Mouse (Mus musculus): ENCODE measurements around the gene Eif4a3.
A peak's percentile ranks its signal among the peaks of the same experiment; 100 is the strongest.
"Not testable (repeated sequence)": the region's sequence is repeated elsewhere in the genome, so short reads cannot be mapped to it uniquely, and the experiment has no call there.

The Eif4a3 gene

DNA sequence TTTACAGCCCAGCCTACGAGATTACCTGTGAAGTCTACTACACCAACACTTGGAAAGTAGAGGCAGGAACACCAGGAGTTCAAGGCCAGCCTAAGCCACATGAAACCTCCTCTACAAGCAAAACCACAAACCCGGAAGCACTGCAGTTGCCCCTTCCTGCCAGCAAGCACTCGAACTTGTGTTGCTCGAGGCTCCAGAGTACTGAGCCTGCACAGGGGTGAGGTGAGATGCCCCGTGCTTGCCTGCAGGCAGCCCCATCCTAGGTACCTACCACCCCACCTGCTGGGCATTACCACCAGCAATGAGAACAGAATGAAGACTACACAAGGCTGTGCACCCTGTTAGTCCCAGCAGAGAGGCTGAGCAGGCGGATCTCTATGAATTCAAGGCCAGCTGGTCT, 1.9 kb downstream of the Eif4a3 start:
- no peak for DNase-seq

DNA sequence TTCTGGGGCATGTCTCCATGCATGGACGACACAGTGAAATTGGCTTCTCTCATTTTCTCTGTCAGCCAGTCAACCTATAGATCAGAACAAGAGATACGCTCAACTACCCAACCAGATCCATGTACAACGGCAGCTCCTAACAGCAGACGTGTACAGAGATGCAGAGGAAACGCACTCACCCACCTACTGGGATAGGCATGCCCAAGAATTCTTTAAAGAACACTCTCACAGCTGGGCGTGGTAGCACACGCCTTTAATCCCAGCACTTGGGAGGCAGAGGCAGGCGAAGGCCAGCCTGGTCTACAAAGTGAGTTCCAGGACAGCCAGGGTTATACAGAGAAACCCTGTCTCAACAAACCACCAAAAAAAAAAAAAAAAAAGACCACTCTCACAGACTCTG, 7.0 kb downstream of the Eif4a3 start:
- not testable (repeated sequence) for DNase-seq

GRCm38 (mm10) chr11:119287207-119287992, 12.5 kb downstream of the Eif4a3 start:
- DNase-seq: no peak

GRCm38 (mm10) chr11:119285791-119286527, 13.9 kb downstream of the Eif4a3 start:
- no peak for DNase-seq

GRCm38 (mm10) chr11:119281030-119281429, 18.9 kb downstream of the Eif4a3 start:
- DNase-seq: no peak

DNA sequence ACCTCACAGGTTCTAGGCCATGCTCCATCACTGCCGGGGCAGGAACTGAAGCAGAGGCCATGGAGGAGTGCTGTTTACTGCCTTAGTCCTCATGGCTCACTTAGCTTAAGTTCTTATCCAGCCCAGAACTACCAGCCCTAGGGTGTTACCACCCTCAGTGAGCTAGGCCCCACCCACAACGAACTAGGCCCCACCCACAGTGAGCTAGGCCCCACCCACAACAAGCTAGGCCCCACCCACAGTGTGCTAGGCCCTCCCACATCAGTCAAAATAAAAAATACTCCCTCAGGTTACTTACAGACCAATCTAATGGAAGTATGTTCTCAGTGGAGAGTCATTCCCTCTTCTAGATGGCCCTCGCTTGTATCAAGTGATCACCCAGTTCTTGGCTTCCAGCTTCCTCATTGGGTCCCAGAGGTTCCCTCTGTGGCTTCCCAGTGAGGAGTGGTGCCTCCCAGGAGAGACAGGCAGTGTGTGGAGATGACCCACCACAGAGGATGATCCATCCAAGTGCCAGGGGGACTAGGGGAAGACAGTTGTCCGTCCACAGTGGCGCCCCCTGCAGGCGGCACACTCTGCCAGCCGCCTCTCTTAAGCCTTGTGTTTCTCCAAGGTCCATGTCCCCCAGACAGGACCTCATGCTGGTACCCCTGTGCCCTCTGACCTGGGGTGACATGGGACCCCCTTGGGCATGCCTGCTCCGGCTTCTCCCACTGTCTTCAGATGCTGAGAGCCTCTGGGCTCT, 26.5 kb downstream of the Eif4a3 start:
- DNase-seq: no peak

- DNase-seq: not testable (repeated sequence)
Observed at GRCm38 (mm10) chr11:119272492-119272891, 27.4 kb downstream of the Eif4a3 start.

DNA sequence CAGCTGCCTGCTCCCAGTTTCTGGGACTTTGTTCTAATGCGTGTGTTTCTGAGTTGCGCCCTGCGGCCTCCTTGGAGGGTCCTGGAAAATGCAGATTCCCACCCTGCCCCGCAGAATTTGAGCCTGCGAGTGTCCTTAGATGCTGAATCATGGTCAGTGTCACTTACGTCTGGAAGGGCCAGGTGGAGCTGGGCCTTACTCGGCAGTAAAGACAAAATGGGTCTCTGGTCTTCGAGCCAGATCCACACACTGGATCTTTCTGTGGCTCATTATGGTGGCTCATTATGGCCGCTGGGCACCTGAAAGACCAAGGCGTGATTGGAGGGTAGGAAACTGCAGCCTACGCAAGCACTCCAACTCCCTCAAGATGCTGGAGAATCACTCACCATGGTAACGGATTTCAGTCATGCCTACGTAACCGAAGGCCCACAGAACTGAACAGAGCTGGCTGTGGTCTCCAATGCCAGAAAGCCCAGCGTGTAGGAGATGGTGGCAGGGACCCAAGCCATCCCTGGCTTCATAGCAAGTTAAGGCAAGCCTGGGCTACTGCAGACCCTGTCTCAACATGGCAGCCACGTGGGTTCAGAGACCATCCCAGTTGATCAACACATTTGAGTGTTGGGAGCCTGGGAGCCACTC, 31.2 kb downstream of the Eif4a3 start:
- peak; percentile 83 for DNase-seq

DNA sequence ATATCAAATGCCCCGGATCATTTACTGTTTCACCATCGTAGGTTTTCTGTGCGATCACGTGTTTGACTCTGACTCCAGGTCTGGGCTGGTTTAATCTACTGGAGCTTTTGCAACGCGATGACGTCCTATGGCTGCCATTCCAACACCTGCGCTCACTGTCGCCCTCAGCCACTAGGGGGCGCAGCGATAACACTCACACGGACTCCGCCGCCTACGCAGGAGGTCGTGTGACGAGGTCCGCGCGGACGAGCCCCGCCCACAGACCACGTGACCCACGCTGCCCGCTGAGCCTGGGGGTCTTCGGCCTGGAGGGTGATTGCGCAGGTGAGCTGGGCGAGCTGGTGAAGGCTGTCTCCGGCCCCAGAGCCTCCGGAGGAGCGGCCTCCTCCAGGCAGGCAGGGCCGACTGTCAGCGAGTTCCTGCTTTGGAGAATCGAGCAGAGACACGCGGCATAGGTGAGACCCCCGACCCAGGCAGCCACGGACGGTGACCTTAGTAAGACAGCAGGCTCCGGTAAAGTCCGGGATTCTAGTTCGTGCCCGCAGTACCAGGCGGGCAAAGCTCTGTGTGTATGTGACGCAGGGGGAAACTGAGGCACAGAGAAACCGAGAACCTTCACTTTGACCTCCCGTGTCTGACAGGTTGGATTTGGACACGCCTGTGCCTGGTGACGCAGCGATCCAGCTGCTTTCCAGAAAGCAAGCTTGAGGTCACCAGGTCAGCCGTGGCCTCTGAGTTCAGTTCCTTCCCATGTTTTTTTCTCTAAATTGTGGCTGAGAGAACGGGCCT, 31.9 kb downstream of the Eif4a3 start, which contains the start of gene Gaa:
TSS of gene Gaa (plus strand) at position 120 of the 789 bp plus-strand sequence.
- peak; percentile 98 for DNase-seq

- peak; percentile 49 for DNase-seq
Observed at GRCm38 (mm10) chr11:119267241-119267674, 32.6 kb downstream of the Eif4a3 start.

- DNase-seq: no peak
Observed at GRCm38 (mm10) chr11:119265811-119266210, 34.1 kb downstream of the Eif4a3 start.

GRCm38 (mm10) chr11:119264413-119264812, 35.5 kb downstream of the Eif4a3 start:
- no peak for DNase-seq

- no peak for DNase-seq
Observed at GRCm38 (mm10) chr11:119259977-119260376, 39.9 kb downstream of the Eif4a3 start.

DNA sequence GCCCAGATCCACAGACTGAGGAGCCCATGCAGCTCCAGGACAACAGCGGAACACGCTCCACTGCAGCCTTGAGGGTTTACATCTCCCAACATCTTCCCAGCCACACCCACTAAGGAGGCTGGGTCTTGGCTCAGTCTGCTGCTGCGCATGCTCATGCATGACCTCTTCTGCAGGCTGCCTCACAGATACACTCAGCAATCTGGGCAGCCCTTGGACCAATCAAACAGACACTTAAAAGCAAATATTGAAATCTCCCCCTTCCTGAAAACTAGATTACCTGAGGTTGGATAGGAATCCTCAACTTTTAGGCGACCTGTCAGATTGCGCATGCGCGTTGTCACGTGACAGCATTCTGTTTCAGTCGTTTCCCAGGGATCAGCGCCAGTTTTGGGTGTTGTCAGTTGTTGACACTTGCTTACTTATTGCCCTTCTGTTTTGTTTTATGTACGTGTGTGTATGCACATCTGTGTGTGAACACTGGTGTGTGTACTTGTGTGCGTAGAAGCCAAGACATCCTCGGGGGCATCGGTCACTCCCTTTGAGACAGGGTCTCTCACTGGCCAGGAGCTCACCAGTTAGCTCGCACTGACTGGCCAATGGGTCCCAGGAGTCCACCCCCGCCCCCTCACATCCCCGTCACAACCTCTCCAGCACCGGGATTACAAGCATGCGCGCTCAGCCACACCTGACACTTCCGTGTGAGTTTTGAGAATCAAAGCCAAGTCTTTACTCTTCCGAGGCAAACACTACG, 41.1 kb downstream of the Eif4a3 start:
- peak; percentile 71 for DNase-seq

DNA sequence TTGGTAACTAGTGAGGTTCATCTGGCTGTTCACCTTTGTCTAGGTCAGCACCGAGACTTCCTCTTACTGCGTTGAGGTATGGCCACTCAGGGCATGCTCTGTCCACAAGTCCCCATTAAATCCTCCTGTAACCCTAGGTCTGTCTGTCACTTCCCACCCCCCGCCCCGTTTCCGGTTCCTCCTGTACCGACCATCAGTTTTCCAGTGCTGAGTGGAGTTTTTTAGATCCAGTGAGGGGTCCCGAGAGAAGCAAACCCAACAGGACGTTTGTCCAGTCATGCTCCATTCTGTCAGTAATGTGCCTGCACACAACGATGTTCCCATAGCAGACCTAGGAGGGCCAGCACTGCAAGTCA, 41.7 kb downstream of the Eif4a3 start:
- DNase-seq: no peak

DNA sequence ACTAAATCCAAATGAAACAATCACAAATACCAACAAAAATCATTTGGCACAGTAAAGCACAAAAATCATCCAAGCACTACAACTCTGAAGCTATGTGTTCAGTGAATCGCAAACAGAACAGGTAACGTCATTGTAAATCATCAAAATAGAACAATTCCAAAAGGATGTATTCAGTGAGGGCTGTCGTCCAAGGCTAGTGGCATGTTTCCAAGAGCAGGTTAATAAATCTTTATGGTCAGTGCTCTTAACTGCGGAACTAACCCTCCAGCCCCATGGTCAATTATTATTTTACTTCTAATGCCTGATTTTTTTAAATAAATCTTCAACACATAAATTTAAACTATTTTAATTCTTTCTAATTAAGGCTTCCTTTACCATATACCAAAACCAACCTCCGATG, 43.3 kb downstream of the Eif4a3 start:
- not testable (repeated sequence) for DNase-seq

DNA sequence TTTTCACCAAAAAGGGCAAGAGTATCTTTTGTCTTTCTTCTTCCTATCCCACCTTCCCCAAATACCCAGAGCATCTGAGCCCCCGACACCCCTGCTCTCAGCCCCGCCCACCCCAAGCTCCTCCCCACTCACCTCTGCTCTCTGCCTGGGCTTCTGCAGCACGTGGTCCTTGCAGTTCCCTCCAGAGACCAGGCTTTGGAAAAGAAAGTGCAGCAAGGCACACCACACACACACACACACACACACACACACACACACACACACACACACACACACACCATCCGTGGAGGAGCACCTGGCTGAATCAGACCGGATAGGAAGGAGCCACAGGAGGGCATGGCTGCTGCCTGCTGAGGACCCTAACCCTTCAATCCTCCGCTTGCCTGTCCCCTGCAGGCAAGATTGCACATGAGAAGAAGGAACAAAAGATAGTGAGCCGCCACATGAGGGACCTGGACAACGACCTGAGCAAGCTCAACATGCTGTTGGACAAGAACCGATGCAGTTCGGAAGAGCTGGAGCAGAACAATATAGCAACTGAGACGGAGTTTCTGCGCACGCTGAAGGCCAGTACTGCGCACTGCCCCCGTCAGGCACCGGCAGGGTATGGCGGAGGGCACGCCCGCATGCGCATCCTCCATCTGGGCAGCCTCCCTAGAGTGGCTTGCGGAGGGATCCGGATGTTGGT, 46.9 kb downstream of the Eif4a3 start:
- DNase-seq: no peak

- DNase-seq: no peak
Observed at GRCm38 (mm10) chr11:119250998-119251397, 48.9 kb downstream of the Eif4a3 start.

- DNase-seq: no peak
Observed at GRCm38 (mm10) chr11:119249011-119249410, 50.9 kb downstream of the Eif4a3 start.

- DNase-seq: not testable (repeated sequence)
Observed at GRCm38 (mm10) chr11:119245543-119245942, 54.3 kb downstream of the Eif4a3 start.

DNA sequence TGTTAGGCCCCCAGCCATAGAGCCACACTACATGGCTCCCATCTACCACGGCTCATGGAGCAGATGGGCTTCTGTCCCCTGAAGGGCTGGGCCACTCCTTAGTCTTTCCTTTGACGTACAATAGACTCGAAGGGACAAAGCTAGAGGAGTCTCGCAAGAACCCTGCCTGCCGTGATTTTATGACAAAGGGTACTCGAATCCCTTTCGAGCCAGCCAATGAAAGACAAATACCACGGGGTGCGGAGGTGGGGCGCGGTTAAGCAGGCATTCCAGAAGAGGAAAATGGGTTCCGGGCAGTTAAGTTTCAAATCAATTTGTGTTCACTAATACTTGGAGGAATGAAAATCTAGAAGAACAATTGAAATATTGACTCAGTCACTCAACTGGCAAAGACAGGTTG, 60.4 kb downstream of the Eif4a3 start:
- DNase-seq: no peak

Measured in layer of hippocampus, adult 9-11 months (tissue).